Mouse (Mus musculus) midbrain, embryonic 10.5 days (tissue): Measurements from ENCODE around the gene Mindy1. TPM values are rescaled to one million over a fixed set of nuclear protein-coding genes. Genes with fewer than 3 reads are reported as not detected.
"Not testable (repeated sequence)": the region's sequence is repeated elsewhere in the genome, so short reads cannot be mapped to it uniquely, and the experiment has no call there.

ENCODE experiments used
- DNase-seq: peaks from one replicate; pipeline ENCODE4 v3.0.0-alpha.2; 2017; ENCODE audit warnings: low spot score
- H3K27ac ChIP-seq: fragments of 300-500 bp; sonication (generic); replicated peaks from 2 replicates; pipeline ENCODE4 v1.5.1; 2016; ENCODE audit warnings: mild to moderate bottlenecking
- H3K27me3 ChIP-seq: fragments of 300-500 bp; sonication (generic); 2 replicates; pipeline ENCODE4 v1.6.1; 2016; ENCODE audit warnings: low read depth, mild to moderate bottlenecking; ENCODE audit not compliant: poor library complexity, severe bottlenecking
- H3K36me3 ChIP-seq: fragments of 300-500 bp; sonication (generic); 2 replicates; pipeline ENCODE4 v1.6.1; 2016; ENCODE audit warnings: mild to moderate bottlenecking, moderate library complexity
- H3K4me1 ChIP-seq: fragments of 300-500 bp; sonication (generic); 2 replicates; pipeline ENCODE4 v1.6.1; 2016
- H3K4me3 ChIP-seq: fragments of 300-500 bp; sonication (generic); 2 replicates; pipeline ENCODE4 v1.5.1; 2016; ENCODE audit warnings: mild to moderate bottlenecking, moderate library complexity
- H3K9me3 ChIP-seq: fragments of 300-500 bp; sonication (generic); replicated peaks from 2 replicates; pipeline ENCODE4 v1.6.1; 2016; ENCODE audit warnings: mild to moderate bottlenecking
- WGBS: fragments of 180-500 bp; shearing (Covaris S2); methylation state at CpG from one replicate; pipeline ENCODE4 v1.1.7; 2016; 5-methylcytosine and 5-hydroxymethylcytosine counted together
- polyA plus RNA-seq: library from polyadenylated mRNA; unstranded; fragments of >200 nt; fragmentation: Nextera tagmentation; extraction: Ambion mirVana; gene quantifications from 2 replicates; pipeline ENCODE4 v1.2.1, GENCODE M21; 2016

Gene Mindy1
- polyA plus RNA-seq, 1 experiment from 2014 or later, result 29.2 TPM

GRCm38 (mm10) chr3:95318548-95318947, 37.4 kb downstream of the Mindy1 start:
- WGBS, result 41% methylated on average over 6 of the region's 6 CpGs
- no peaks in the 10 kb centered on the region for H3K27me3 ChIP-seq
- H3K4me3 ChIP-seq, result no peak overlapping the region
- DNase-seq, result no peak
- no peak overlapping the region for H3K27ac ChIP-seq
- peaks cover 55% of the 10 kb centered on the region for H3K4me1 ChIP-seq
- peaks cover 42% of the 10 kb centered on the region for H3K36me3 ChIP-seq
- H3K9me3 ChIP-seq, result no peaks in the 10 kb centered on the region

- H3K36me3 ChIP-seq, result peaks cover 48% of the 10 kb centered on the region
- H3K27ac ChIP-seq, result no peak overlapping the region
- peaks cover 52% of the 10 kb centered on the region for H3K4me1 ChIP-seq
- 67% methylated on average over 2 of the region's 2 CpGs for WGBS
- no peak overlapping the region for H3K4me3 ChIP-seq
- H3K27me3 ChIP-seq, result no peaks in the 10 kb centered on the region
- H3K9me3 ChIP-seq, result no peaks in the 10 kb centered on the region
- DNase-seq, result no peak
These were observed 38.0 kb downstream of the Mindy1 start for GRCm38 (mm10) chr3:95319110-95319509.

GRCm38 (mm10) chr3:95319701-95320625, 38.8 kb downstream of the Mindy1 start:
- no peak for DNase-seq
- Histone ChIP-seq H3K36me3 (peaks cover 56% of the 10 kb centered on the region), H3K4me1 (peaks cover 43% of the 10 kb centered on the region), H3K27ac (no peak overlapping the region), H3K9me3 (no peaks in the 10 kb centered on the region), H3K4me3 (no peak overlapping the region), H3K27me3 (no peaks in the 10 kb centered on the region)
- WGBS, result 77% methylated on average over 12 of the region's 12 CpGs

GRCm38 (mm10) chr3:95323429-95323828, 42.3 kb downstream of the Mindy1 start:
- Histone ChIP-seq H3K27me3 (no peaks in the 10 kb centered on the region), H3K36me3 (peaks cover 89% of the 10 kb centered on the region), H3K9me3 (no peaks in the 10 kb centered on the region), H3K4me1 (peaks cover 19% of the 10 kb centered on the region), H3K4me3 (no peak overlapping the region), H3K27ac (no peak overlapping the region)
- DNase-seq, result no peak
- 94% methylated on average over 3 of the region's 3 CpGs for WGBS

- Histone ChIP-seq H3K27me3 (no peaks in the 10 kb centered on the region), H3K4me1 (peaks cover 10% of the 10 kb centered on the region), H3K9me3 (no peaks in the 10 kb centered on the region), H3K27ac (no peak overlapping the region), H3K36me3 (peaks cover 99% of the 10 kb centered on the region), H3K4me3 (no peak overlapping the region)
- no peak for DNase-seq
- WGBS, result 92% methylated on average over 6 of the region's 6 CpGs
These were observed 43.5 kb downstream of the Mindy1 start for GRCm38 (mm10) chr3:95324454-95325144.

GRCm38 (mm10) chr3:95328803-95329404, 47.8 kb downstream of the Mindy1 start:
- no peak overlapping the region for H3K4me3 ChIP-seq
- no peaks in the 10 kb centered on the region for H3K27me3 ChIP-seq
- no peaks in the 10 kb centered on the region for H3K4me1 ChIP-seq
- no peak overlapping the region for H3K27ac ChIP-seq
- H3K36me3 ChIP-seq, result peaks cover 100% of the 10 kb centered on the region
- WGBS, result 96% methylated on average over 1 of the region's 1 CpGs
- no peak for DNase-seq
- no peaks in the 10 kb centered on the region for H3K9me3 ChIP-seq

GRCm38 (mm10) chr3:95331528-95331927, 50.4 kb downstream of the Mindy1 start:
- H3K9me3 ChIP-seq, result no peaks in the 10 kb centered on the region
- no peaks in the 10 kb centered on the region for H3K27me3 ChIP-seq
- no peaks in the 10 kb centered on the region for H3K4me1 ChIP-seq
- no peak overlapping the region for H3K27ac ChIP-seq
- peaks cover 100% of the 10 kb centered on the region for H3K36me3 ChIP-seq
- no peak for DNase-seq
- H3K4me3 ChIP-seq, result no peak overlapping the region
- WGBS, result 89% methylated on average over 1 of the region's 1 CpGs

- H3K4me3 ChIP-seq, result no peak overlapping the region
- H3K9me3 ChIP-seq, result no peaks in the 10 kb centered on the region
- H3K36me3 ChIP-seq, result peaks cover 100% of the 10 kb centered on the region
- WGBS, result 95% methylated on average over 4 of the region's 4 CpGs
- no peaks in the 10 kb centered on the region for H3K27me3 ChIP-seq
- H3K4me1 ChIP-seq, result no peaks in the 10 kb centered on the region
- DNase-seq, result no peak
- no peak overlapping the region for H3K27ac ChIP-seq
These were observed 56.2 kb downstream of the Mindy1 start for GRCm38 (mm10) chr3:95337345-95337744.

- DNase-seq, result no peak
- 97% methylated on average over 4 of the region's 4 CpGs for WGBS
These were observed 57.1 kb downstream of the Mindy1 start for GRCm38 (mm10) chr3:95338251-95338650.

GRCm38 (mm10) chr3:95343356-95344000, 62.3 kb downstream of the Mindy1 start:
- H3K9me3 ChIP-seq, H3K27me3 ChIP-seq, H3K4me3 ChIP-seq, DNase-seq, H3K4me1 ChIP-seq, H3K27ac ChIP-seq: not testable (repeated sequence)
- H3K36me3 ChIP-seq, result peaks cover 96% of the 10 kb centered on the region
- 96% methylated on average over 9 of the region's 9 CpGs for WGBS

More at GRCm38 (mm10) chr3:95338251-95338650, 57.1 kb downstream of the Mindy1 start:
- Histone ChIP-seq H3K36me3 (peaks cover 100% of the 10 kb centered on the region), H3K27ac (no peak overlapping the region), H3K27me3 (no peaks in the 10 kb centered on the region), H3K9me3 (no peaks in the 10 kb centered on the region), H3K4me1 (no peaks in the 10 kb centered on the region), H3K4me3 (no peak overlapping the region)
